Mouse (Mus musculus) C2C12 (cell line): ENCODE results near the gene Tmem131. TPM values are rescaled to one million over a fixed set of nuclear protein-coding genes. Genes with fewer than 3 reads are reported as not detected.
"Not testable (repeated sequence)": the region's sequence is repeated elsewhere in the genome, so short reads cannot be mapped to it uniquely, and the experiment has no call there.

Experiments used
- H3K27me3 ChIP-seq: one replicate; pipeline ENCODE4 v1.6.1; 2011; ENCODE audit not compliant: control insufficient read depth, insufficient read depth, insufficient read length
- H3K36me3 ChIP-seq: one replicate; pipeline ENCODE4 v1.6.1; 2011; ENCODE audit not compliant: control insufficient read depth, insufficient read depth
- H3K4me3 ChIP-seq: one replicate; pipeline ENCODE4 v1.5.1; 2011; ENCODE audit warnings: mild to moderate bottlenecking, control low read depth; ENCODE audit not compliant: poor library complexity, insufficient read depth, severe bottlenecking
- H3K79me2 ChIP-seq: one replicate; pipeline ENCODE4 v1.6.1; 2011; ENCODE audit not compliant: control insufficient read depth, insufficient read depth
- H3K79me3 ChIP-seq: one replicate; pipeline ENCODE4 v1.6.1; 2011; ENCODE audit warnings: low read depth, control low read depth
- H3ac ChIP-seq: one replicate; pipeline ENCODE3; 2011; ENCODE audit warnings: low read depth; ENCODE audit not compliant: control insufficient read depth, insufficient read length
- CEBPB ChIP-seq: IDR thresholded peaks from one replicate; pipeline ENCODE4 v1.6.1; 2011; ENCODE audit warnings: low read depth, mild to moderate bottlenecking, control low read depth, moderate library complexity
- CTCF ChIP-seq: IDR thresholded peaks from one replicate; pipeline ENCODE4 v1.5.1; 2011; ENCODE audit not compliant: control insufficient read depth, insufficient read depth, insufficient read length
- FOSL1 ChIP-seq: IDR thresholded peaks from one replicate; pipeline ENCODE4 v1.8.0; 2011; ENCODE audit warnings: mild to moderate bottlenecking, low read length; ENCODE audit not compliant: poor library complexity, insufficient read depth, severe bottlenecking
- MAX ChIP-seq: IDR thresholded peaks from one replicate; pipeline ENCODE4 v1.6.1; 2011; ENCODE audit warnings: mild to moderate bottlenecking, control low read depth
- MYOD1 ChIP-seq: IDR thresholded peaks from one replicate; pipeline ENCODE4 v1.6.1; 2011; ENCODE audit warnings: low read depth; ENCODE audit not compliant: control insufficient read depth, insufficient read length
- MYOG ChIP-seq: IDR thresholded peaks from one replicate; pipeline ENCODE4 v1.6.1; 2011; ENCODE audit not compliant: control insufficient read depth, insufficient read length; ENCODE audit errors: extremely low read depth
- USF1 ChIP-seq: IDR thresholded peaks from one replicate; pipeline ENCODE4 v1.6.1; 2011; ENCODE audit warnings: low read depth, mild to moderate bottlenecking, control low read depth, moderate library complexity
- polyA plus RNA-seq: library from polyadenylated mRNA; unstranded; fragments of >200 nt; fragmentation: generic; extraction: Trizol; gene quantifications from one replicate; pipeline ENCODE4 v1.2.1, GENCODE M21; 2012; ENCODE audit warnings: missing spikeins

Tmem131 gene
- polyA plus RNA-seq, 1 experiment, result 12.9 TPM

- Histone ChIP-seq H3K4me3 (no peak overlapping the region), H3K36me3 (peaks cover 38% of the 10 kb centered on the region), H3K79me2 (no peaks in the 10 kb centered on the region), H3K79me3 (no peaks in the 10 kb centered on the region), H3ac (no peak overlapping the region), H3K27me3 (no peaks in the 10 kb centered on the region)
- TF ChIP-seq FOSL1 (no peak), MYOG (no peak), CTCF (no peak), MYOD1 (no peak), USF1 (no peak)
These were observed 109.4 kb downstream of the Tmem131 start for GRCm38 (mm10) chr1:36834090-36834489.

GRCm38 (mm10) chr1:36830913-36831866 is 112.3 kb downstream of the Tmem131 start:
- Histone ChIP-seq H3K36me3 (peaks cover 37% of the 10 kb centered on the region), H3K4me3 (no peak overlapping the region), H3K79me2 (no peaks in the 10 kb centered on the region), H3ac (no peak overlapping the region), H3K79me3 (no peaks in the 10 kb centered on the region), H3K27me3 (no peaks in the 10 kb centered on the region)
- TF ChIP-seq MAX, result no peak
- no peak for TF ChIP-seq MYOD1
- TF ChIP-seq FOSL1, result no peak
- no peak for TF ChIP-seq CTCF
- TF ChIP-seq CEBPB, result no peak
- TF ChIP-seq MYOG, result no peak

GRCm38 (mm10) chr1:36824356-36824755 is 119.1 kb downstream of the Tmem131 start:
- Histone ChIP-seq H3K79me2 (no peaks in the 10 kb centered on the region), H3K4me3 (no peak overlapping the region), H3K36me3 (peaks cover 36% of the 10 kb centered on the region), H3K79me3 (no peaks in the 10 kb centered on the region), H3K27me3 (no peaks in the 10 kb centered on the region), H3ac (no peak overlapping the region)
- TF ChIP-seq MYOG (no peak), USF1 (no peak), MYOD1 (no peak), CEBPB (no peak), FOSL1 (no peak), CTCF (no peak), MAX (no peak)

- H3K36me3 ChIP-seq, result peaks cover 37% of the 10 kb centered on the region
- not testable (repeated sequence) for H3K4me3 ChIP-seq, H3K27me3 ChIP-seq, H3ac ChIP-seq, H3K79me3 ChIP-seq, H3K79me2 ChIP-seq
These were observed 121.5 kb downstream of the Tmem131 start for GRCm38 (mm10) chr1:36821918-36822317.

GRCm38 (mm10) chr1:36815166-36815565 is 128.3 kb downstream of the Tmem131 start:
- TF ChIP-seq MYOG (no peak), MYOD1 (no peak), CEBPB (no peak), CTCF (no peak), MAX (no peak), USF1 (no peak), FOSL1 (no peak)
- Histone ChIP-seq H3K79me2 (no peaks in the 10 kb centered on the region), H3K79me3 (no peaks in the 10 kb centered on the region), H3K4me3 (no peak overlapping the region), H3ac (no peak overlapping the region), H3K36me3 (peaks cover 58% of the 10 kb centered on the region), H3K27me3 (no peaks in the 10 kb centered on the region)

GRCm38 (mm10) chr1:36814271-36814903 is 129.1 kb downstream of the Tmem131 start:
- TF ChIP-seq CEBPB (no peak), CTCF (no peak), MYOD1 (no peak), FOSL1 (no peak), MYOG (no peak), MAX (no peak), USF1 (no peak)
- peaks cover 65% of the 10 kb centered on the region for H3K36me3 ChIP-seq
- H3K79me2 ChIP-seq, result no peaks in the 10 kb centered on the region
- H3K79me3 ChIP-seq, result no peaks in the 10 kb centered on the region
- H3K4me3 ChIP-seq, result no peak overlapping the region
- H3K27me3 ChIP-seq, result no peaks in the 10 kb centered on the region
- H3ac ChIP-seq, result no peak overlapping the region
